Mouse (Mus musculus) gonadal fat pad, adult 2 months (tissue): ENCODE data around the gene B230118H07Rik. TPM values are rescaled to one million over a fixed set of nuclear protein-coding genes. Genes with fewer than 3 reads are reported as not detected.
"Not testable (repeated sequence)": the region's sequence is repeated elsewhere in the genome, so short reads cannot be mapped to it uniquely, and the experiment has no call there.

Experiments
- DNase-seq: peaks from one replicate; pipeline ENCODE4 v3.0.0-alpha.2; 2012; ENCODE audit warnings: low read depth
- polyA plus RNA-seq: library from polyadenylated mRNA; depleted of rRNA; stranded (reverse); fragments of >200 nt; gene quantifications from 2 replicates; pipeline ENCODE4 v1.2.3, GENCODE M21; 2012

The B230118H07Rik gene
- polyA plus RNA-seq, 1 experiment = 8.6 TPM

GRCm38 (mm10) chr2:101591356-101591755 lies 58.0 kb downstream of the B230118H07Rik start:
- no peak for DNase-seq

GRCm38 (mm10) chr2:101581418-101581817 lies 67.9 kb downstream of the B230118H07Rik start:
- no peak for DNase-seq

GRCm38 (mm10) chr2:101580977-101581376 lies 68.4 kb downstream of the B230118H07Rik start:
- no peak for DNase-seq

GRCm38 (mm10) chr2:101580428-101580827 lies 68.9 kb downstream of the B230118H07Rik start:
- DNase-seq = no peak

GRCm38 (mm10) chr2:101580027-101580426 lies 69.3 kb downstream of the B230118H07Rik start:
- no peak for DNase-seq

- DNase-seq = no peak
Measured at GRCm38 (mm10) chr2:101577243-101577642, 72.1 kb downstream of the B230118H07Rik start.

- no peak for DNase-seq
Measured at GRCm38 (mm10) chr2:101569230-101569629, 80.1 kb downstream of the B230118H07Rik start.

GRCm38 (mm10) chr2:101567490-101567889 lies 81.8 kb downstream of the B230118H07Rik start:
- DNase-seq = no peak

GRCm38 (mm10) chr2:101563776-101564175 lies 85.6 kb downstream of the B230118H07Rik start:
- DNase-seq = no peak

GRCm38 (mm10) chr2:101563206-101563605 lies 86.1 kb downstream of the B230118H07Rik start:
- no peak for DNase-seq

GRCm38 (mm10) chr2:101559431-101559830 lies 89.9 kb downstream of the B230118H07Rik start:
- DNase-seq = no peak

GRCm38 (mm10) chr2:101555886-101556285 lies 93.4 kb downstream of the B230118H07Rik start:
- no peak for DNase-seq

- no peak for DNase-seq
Measured at GRCm38 (mm10) chr2:101553851-101554250, 95.5 kb downstream of the B230118H07Rik start.

- DNase-seq = no peak
Measured at GRCm38 (mm10) chr2:101552301-101552700, 97.0 kb downstream of the B230118H07Rik start.

- DNase-seq = no peak
Measured at GRCm38 (mm10) chr2:101551026-101551719, 98.2 kb downstream of the B230118H07Rik start.

- no peak for DNase-seq
Measured at GRCm38 (mm10) chr2:101550176-101550575, 99.2 kb downstream of the B230118H07Rik start.

- no peak for DNase-seq
Measured at GRCm38 (mm10) chr2:101548866-101549265, 100.5 kb downstream of the B230118H07Rik start.

GRCm38 (mm10) chr2:101545593-101545992 lies 103.7 kb downstream of the B230118H07Rik start:
- no peak for DNase-seq

GRCm38 (mm10) chr2:101543704-101544417 lies 105.5 kb downstream of the B230118H07Rik start:
- DNase-seq = no peak

GRCm38 (mm10) chr2:101536887-101537286 lies 112.4 kb downstream of the B230118H07Rik start:
- not testable (repeated sequence) for DNase-seq

- no peak for DNase-seq
Measured at GRCm38 (mm10) chr2:101533741-101534140, 115.6 kb downstream of the B230118H07Rik start.

- DNase-seq = no peak
Measured at GRCm38 (mm10) chr2:101525503-101526381, 123.6 kb downstream of the B230118H07Rik start.
